Mouse (Mus musculus): ENCODE measurements at regions not wholly inside any gene's neighbourhood (a gene's known extent, or its start where the extent isn't known, plus 50 kb on each side); places are given as distances from the start of the nearest gene placed in this dataset.

DNA sequence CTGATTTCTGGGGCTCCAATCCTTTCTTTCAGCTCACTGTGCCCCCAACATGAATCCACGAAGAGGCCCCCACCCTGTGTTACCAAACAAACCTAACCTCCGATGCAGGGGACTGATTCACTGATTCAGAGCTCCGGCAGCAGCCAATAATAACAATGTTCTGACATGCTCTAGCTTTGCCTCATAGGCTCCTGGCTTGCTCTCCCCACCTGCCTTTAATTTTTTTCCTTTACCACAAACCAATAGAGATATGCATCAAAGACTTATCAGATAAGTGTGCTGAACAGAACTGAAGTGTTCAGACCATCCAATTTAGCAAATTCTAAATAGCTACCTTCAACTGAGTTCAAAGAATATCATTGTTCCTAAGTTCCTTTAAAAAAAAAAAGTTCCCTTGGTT, 478.6 kb downstream of the Slc4a3 start:
- Histone ChIP-seq H3K27ac (replicated peaks; ENCODE audit: low read depth, low read length) (0 out of 2 replicates have a peak overlapping the region, but pooled peaks have one; percentile 23), H3K36me3 (ENCODE audit: control insufficient read depth, insufficient read depth, low read length) (no peaks in the 10 kb centered on the region), H3K4me3 (ENCODE audit: low read depth, low read length) (no peak overlapping the region), H3K27me3 (replicated peaks; ENCODE audit: control insufficient read depth, insufficient read depth, low read length) (no peaks in the 10 kb centered on the region), H3K4me2 (ENCODE audit: low read depth, low read length) (no peak overlapping the region), H3K9me3 (ENCODE audit: control insufficient read depth, low read length) (no peaks in the 10 kb centered on the region), H3K4me1 (ENCODE audit: control insufficient read depth, insufficient read depth, low read length) (peaks cover 18% of the 10 kb centered on the region), H3K9ac (ENCODE audit: low read depth, low read length) (no peak overlapping the region)
- ATAC-seq (ENCODE audit: low read depth) (peak; percentile 41), DNase-seq (ENCODE audit: low spot score) (peak; percentile 73)
- WGBS = 17% methylated on average over 3 of the region's 3 CpGs

DNA sequence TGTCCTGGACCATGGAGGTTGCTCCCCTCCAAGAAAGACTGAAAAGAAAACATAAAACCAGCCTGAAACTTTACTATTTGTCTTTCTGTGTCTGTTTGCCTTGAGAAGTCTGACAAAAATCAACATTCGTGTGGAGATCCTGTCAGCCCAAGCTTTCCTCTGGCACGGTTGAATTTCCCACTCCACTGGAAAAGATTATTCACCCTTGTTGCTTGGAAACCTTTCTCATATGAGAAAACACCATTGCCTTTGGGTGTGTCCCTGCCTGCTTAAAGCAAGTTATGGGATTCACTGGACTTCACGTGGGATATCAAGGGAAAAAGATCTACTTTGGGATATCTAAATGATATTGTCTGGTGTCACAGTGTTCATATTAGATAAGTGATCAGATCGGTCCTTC, 479.3 kb downstream of the Slc4a3 start:
- ATAC-seq (ENCODE audit: low read depth) = no peak
- peak overlapping the region; percentile 59 for H3K27ac ChIP-seq (replicated peaks; ENCODE audit: low read depth, low read length)
- H3K9ac ChIP-seq (ENCODE audit: low read depth, low read length) = no peak overlapping the region
- H3K36me3 ChIP-seq (ENCODE audit: control insufficient read depth, insufficient read depth, low read length) = no peaks in the 10 kb centered on the region
- no peaks in the 10 kb centered on the region for H3K27me3 ChIP-seq (replicated peaks; ENCODE audit: control insufficient read depth, insufficient read depth, low read length)
- H3K4me2 ChIP-seq (ENCODE audit: low read depth, low read length) = no peak overlapping the region
- 45% methylated on average over 4 of the region's 4 CpGs for WGBS
- peak; percentile 54 for DNase-seq (ENCODE audit: low spot score)
- peaks cover 18% of the 10 kb centered on the region for H3K4me1 ChIP-seq (ENCODE audit: control insufficient read depth, insufficient read depth, low read length)
- no peak overlapping the region for H3K4me3 ChIP-seq (ENCODE audit: low read depth, low read length)
- no peaks in the 10 kb centered on the region for H3K9me3 ChIP-seq (ENCODE audit: control insufficient read depth, low read length)

DNA sequence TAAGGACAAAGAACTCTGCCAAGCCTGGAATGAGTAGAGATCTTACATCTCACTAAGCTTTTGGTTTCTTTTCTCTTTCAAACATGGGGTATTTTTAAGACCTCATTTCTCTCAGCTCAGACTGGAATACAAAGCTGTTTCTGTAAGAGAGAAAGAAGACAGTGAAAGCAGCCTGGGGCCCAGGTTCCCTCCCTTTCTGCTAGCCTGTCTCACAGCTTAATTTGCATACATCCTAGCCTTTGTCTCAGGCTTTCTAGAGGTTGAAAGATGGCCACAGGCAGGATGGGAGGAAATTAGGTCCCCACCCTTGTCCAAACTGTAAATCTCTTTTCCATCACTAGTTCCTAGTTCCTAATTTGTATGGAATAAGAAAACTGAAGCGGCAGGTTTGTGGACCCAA, 483.0 kb downstream of the Slc4a3 start:
- H3K9me3 ChIP-seq (ENCODE audit: control insufficient read depth, low read length) = no peaks in the 10 kb centered on the region
- 69% methylated on average over 1 of the region's 1 CpGs for WGBS
- ATAC-seq (ENCODE audit: low read depth) (no peak), DNase-seq (ENCODE audit: low spot score) (no peak)
- H3K4me3 ChIP-seq (ENCODE audit: low read depth, low read length) = no peak overlapping the region
- H3K9ac ChIP-seq (ENCODE audit: low read depth, low read length) = no peak overlapping the region
- no peaks in the 10 kb centered on the region for H3K27me3 ChIP-seq (replicated peaks; ENCODE audit: control insufficient read depth, insufficient read depth, low read length)
- H3K27ac ChIP-seq (replicated peaks; ENCODE audit: low read depth, low read length) = no peak overlapping the region
- peaks cover 15% of the 10 kb centered on the region for H3K4me1 ChIP-seq (ENCODE audit: control insufficient read depth, insufficient read depth, low read length)
- no peaks in the 10 kb centered on the region for H3K36me3 ChIP-seq (ENCODE audit: control insufficient read depth, insufficient read depth, low read length)
- H3K4me2 ChIP-seq (ENCODE audit: low read depth, low read length) = no peak overlapping the region

DNA sequence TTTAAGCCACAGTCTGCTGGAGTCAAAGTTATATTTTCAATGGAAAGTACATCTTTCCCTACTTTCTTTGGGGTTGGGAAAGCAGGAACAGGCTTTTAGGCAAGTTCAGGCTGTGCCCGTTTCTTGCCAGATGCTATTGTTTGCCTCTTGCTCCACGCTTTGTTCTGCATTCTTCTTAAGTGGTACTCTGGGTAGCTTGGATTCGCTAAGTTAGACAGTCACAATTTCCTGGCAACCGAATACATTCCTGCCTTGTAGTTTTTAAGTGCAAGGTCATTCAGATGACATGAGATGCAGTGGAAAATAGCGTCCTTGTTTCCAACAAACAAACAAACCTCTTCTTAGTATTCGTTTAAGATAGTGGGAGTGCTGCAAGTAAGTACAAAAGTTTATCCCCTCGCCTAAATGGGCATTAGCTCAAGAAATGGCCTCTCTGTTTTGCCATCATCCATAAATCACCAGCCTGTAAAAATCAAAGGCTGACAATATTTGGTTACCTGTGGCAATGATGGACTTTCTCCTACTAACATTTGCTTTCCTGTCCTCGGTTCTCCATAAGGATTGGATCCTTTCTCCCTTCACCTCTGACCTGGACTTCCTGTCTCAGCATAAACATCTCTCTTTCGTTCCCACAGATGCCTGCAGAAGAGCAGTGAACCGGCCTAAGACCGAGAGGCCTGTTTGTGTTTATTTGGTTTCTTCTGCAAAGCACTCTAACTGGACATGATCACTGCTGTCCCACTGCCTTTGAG, 485.3 kb downstream of the Slc4a3 start:
- no peak overlapping the region for H3K27ac ChIP-seq (replicated peaks; ENCODE audit: low read depth, low read length)
- H3K27me3 ChIP-seq (replicated peaks; ENCODE audit: control insufficient read depth, insufficient read depth, low read length) = no peaks in the 10 kb centered on the region
- H3K36me3 ChIP-seq (ENCODE audit: control insufficient read depth, insufficient read depth, low read length) = no peaks in the 10 kb centered on the region
- DNase-seq (ENCODE audit: low spot score) (peak; percentile 58), ATAC-seq (ENCODE audit: low read depth) (no peak)
- H3K9me3 ChIP-seq (ENCODE audit: control insufficient read depth, low read length) = no peaks in the 10 kb centered on the region
- no peak overlapping the region for H3K4me3 ChIP-seq (ENCODE audit: low read depth, low read length)
- H3K4me2 ChIP-seq (ENCODE audit: low read depth, low read length) = no peak overlapping the region
- H3K9ac ChIP-seq (ENCODE audit: low read depth, low read length) = no peak overlapping the region
- 41% methylated on average over 11 of the region's 11 CpGs for WGBS
- H3K4me1 ChIP-seq (ENCODE audit: control insufficient read depth, insufficient read depth, low read length) = no peaks in the 10 kb centered on the region

DNA sequence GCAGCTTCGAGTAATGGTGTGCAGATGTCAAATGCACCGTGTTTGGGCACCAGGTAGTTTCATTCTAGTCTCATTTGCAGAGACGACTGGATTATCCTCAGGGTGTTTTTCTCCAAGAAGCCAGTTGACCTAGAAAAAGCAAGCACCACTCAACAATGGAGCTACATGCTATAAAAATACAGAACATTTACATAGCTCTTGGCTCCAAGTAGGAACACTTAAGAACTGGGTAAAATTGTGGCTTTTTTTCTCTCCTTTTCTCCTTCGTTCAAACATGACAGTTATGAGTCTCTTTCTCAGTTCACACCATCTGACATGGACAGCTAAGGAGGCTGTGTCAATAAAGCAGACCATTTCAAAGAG, 485.8 kb downstream of the Slc4a3 start:
- H3K9ac ChIP-seq (ENCODE audit: low read depth, low read length) = no peak overlapping the region
- no peak overlapping the region for H3K4me2 ChIP-seq (ENCODE audit: low read depth, low read length)
- no peaks in the 10 kb centered on the region for H3K4me1 ChIP-seq (ENCODE audit: control insufficient read depth, insufficient read depth, low read length)
- 29% methylated on average over 4 of the region's 4 CpGs for WGBS
- no peak overlapping the region for H3K4me3 ChIP-seq (ENCODE audit: low read depth, low read length)
- DNase-seq (ENCODE audit: low spot score) (no peak), ATAC-seq (ENCODE audit: low read depth) (no peak)
- no peaks in the 10 kb centered on the region for H3K36me3 ChIP-seq (ENCODE audit: control insufficient read depth, insufficient read depth, low read length)
- no peak overlapping the region for H3K27ac ChIP-seq (replicated peaks; ENCODE audit: low read depth, low read length)
- H3K9me3 ChIP-seq (ENCODE audit: control insufficient read depth, low read length) = no peaks in the 10 kb centered on the region
- no peaks in the 10 kb centered on the region for H3K27me3 ChIP-seq (replicated peaks; ENCODE audit: control insufficient read depth, insufficient read depth, low read length)

DNA sequence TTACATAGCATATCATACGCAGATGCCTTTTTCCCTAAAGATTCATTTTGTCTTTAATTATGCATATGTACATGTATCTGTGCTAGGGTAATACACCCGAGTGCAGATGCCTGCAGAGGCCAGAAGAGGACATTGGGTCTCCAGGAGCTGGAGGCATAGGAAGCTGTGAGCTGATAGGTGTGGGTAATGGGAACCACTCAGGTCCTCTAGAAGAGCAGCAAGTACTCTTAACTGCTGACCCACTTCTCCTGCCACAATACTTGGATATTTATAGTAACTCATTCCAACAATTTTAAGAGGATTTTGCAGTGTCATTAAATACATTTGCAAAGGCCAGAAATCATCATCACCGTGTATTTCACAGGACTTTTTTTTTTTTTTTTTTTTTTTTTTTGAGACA, 486.6 kb downstream of the Slc4a3 start:
- H3K4me2 ChIP-seq (ENCODE audit: low read depth, low read length) = no peak overlapping the region
- H3K27me3 ChIP-seq (replicated peaks; ENCODE audit: control insufficient read depth, insufficient read depth, low read length) = no peaks in the 10 kb centered on the region
- H3K9me3 ChIP-seq (ENCODE audit: control insufficient read depth, low read length) = no peaks in the 10 kb centered on the region
- no peak overlapping the region for H3K9ac ChIP-seq (ENCODE audit: low read depth, low read length)
- H3K36me3 ChIP-seq (ENCODE audit: control insufficient read depth, insufficient read depth, low read length) = no peaks in the 10 kb centered on the region
- ATAC-seq (ENCODE audit: low read depth) = no peak
- H3K4me3 ChIP-seq (ENCODE audit: low read depth, low read length) = no peak overlapping the region
- no peak overlapping the region for H3K27ac ChIP-seq (replicated peaks; ENCODE audit: low read depth, low read length)
- no peaks in the 10 kb centered on the region for H3K4me1 ChIP-seq (ENCODE audit: control insufficient read depth, insufficient read depth, low read length)
- 78% methylated on average over 3 of the region's 3 CpGs for WGBS
- no peak for DNase-seq (ENCODE audit: low spot score)

DNA sequence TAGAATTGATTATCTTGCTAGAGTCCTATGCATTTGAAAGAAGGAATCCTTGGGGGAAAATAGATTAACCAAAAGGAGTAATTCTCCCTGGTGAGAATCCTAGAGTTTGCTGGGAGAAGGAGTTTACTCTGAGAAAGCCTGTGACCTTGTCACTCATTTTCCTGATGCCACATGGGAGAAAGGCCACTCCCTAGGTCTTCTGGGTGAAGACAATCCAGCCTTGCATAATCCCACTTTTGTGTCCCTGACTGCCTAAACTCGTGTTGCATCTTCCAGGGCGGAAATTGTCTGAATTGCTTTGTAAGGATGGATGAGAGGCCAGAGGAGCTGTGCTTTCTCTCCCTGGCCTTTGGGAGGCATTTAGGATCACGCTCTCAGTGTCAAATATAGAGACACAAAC, 490.2 kb downstream of the Slc4a3 start:
- no peaks in the 10 kb centered on the region for H3K27me3 ChIP-seq (replicated peaks; ENCODE audit: control insufficient read depth, insufficient read depth, low read length)
- no peaks in the 10 kb centered on the region for H3K4me1 ChIP-seq (ENCODE audit: control insufficient read depth, insufficient read depth, low read length)
- 52% methylated on average over 3 of the region's 3 CpGs for WGBS
- no peaks in the 10 kb centered on the region for H3K9me3 ChIP-seq (ENCODE audit: control insufficient read depth, low read length)
- H3K36me3 ChIP-seq (ENCODE audit: control insufficient read depth, insufficient read depth, low read length) = no peaks in the 10 kb centered on the region
- H3K27ac ChIP-seq (replicated peaks; ENCODE audit: low read depth, low read length) = no peak overlapping the region
- no peak for ATAC-seq (ENCODE audit: low read depth)
- no peak overlapping the region for H3K4me3 ChIP-seq (ENCODE audit: low read depth, low read length)
- DNase-seq (ENCODE audit: low spot score) = no peak
- no peak overlapping the region for H3K9ac ChIP-seq (ENCODE audit: low read depth, low read length)
- no peak overlapping the region for H3K4me2 ChIP-seq (ENCODE audit: low read depth, low read length)

DNA sequence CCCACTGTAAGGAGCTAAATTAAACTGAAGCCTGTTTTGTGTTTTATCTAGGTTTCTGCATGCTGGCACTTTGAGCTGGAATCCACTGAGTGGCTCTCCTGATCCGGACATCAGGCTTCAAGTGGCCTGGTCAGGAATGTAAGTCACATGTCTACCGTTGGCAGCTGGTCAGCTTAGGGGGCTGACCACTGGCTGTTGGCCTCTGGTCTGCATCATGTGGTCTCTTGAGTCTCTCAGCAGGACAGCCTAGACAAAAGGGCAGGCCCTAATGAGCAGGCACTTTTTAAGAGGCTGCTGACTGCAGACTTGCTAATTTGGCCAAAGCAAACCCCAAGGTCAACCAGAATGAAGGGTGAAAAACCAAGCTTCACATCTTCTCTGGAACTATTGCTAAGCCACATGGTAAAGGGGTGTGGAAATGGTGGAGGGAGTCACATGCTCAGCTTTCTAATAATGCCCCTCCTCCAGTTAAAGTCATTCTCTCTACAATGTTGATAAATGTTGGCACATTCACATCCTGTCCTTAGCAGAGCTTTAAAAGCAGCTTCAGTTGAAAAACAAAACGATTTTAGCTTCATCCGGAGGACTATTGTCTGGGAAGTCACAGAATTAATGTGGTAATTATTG, 493.1 kb downstream of the Slc4a3 start:
- Histone ChIP-seq H3K27ac (replicated peaks; ENCODE audit: low read depth, low read length) (no peak overlapping the region), H3K9me3 (ENCODE audit: control insufficient read depth, low read length) (no peaks in the 10 kb centered on the region), H3K36me3 (ENCODE audit: control insufficient read depth, insufficient read depth, low read length) (no peaks in the 10 kb centered on the region), H3K27me3 (replicated peaks; ENCODE audit: control insufficient read depth, insufficient read depth, low read length) (no peaks in the 10 kb centered on the region), H3K4me2 (ENCODE audit: low read depth, low read length) (no peak overlapping the region), H3K4me1 (ENCODE audit: control insufficient read depth, insufficient read depth, low read length) (no peaks in the 10 kb centered on the region), H3K4me3 (ENCODE audit: low read depth, low read length) (no peak overlapping the region), H3K9ac (ENCODE audit: low read depth, low read length) (no peak overlapping the region)
- ATAC-seq (ENCODE audit: low read depth) (no peak), DNase-seq (ENCODE audit: low spot score) (peak; percentile 36)
- 55% methylated on average over 4 of the region's 4 CpGs for WGBS

DNA sequence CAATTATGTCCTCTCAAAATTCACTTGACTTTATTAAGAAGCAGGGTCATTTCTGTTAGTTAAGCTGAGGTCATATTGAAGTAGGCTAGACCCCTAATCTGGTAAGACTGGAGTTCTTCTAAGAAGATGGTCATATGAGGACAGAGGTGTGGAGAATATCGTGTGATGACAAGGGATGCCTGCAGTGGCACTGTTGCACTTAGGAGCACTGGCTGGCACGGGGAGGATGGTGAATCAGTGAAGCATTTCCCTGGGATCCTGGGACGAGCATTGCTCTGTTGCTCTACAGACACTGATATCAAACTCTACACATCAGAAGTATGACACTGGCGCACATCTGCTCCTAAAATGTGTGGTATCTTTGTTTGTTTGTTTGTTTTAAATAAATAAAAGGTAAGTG, 493.6 kb downstream of the Slc4a3 start:
- Histone ChIP-seq H3K36me3 (ENCODE audit: control insufficient read depth, insufficient read depth, low read length) (no peaks in the 10 kb centered on the region), H3K9ac (ENCODE audit: low read depth, low read length) (no peak overlapping the region), H3K9me3 (ENCODE audit: control insufficient read depth, low read length) (no peaks in the 10 kb centered on the region), H3K4me1 (ENCODE audit: control insufficient read depth, insufficient read depth, low read length) (no peaks in the 10 kb centered on the region), H3K27ac (replicated peaks; ENCODE audit: low read depth, low read length) (no peak overlapping the region), H3K4me3 (ENCODE audit: low read depth, low read length) (no peak overlapping the region), H3K4me2 (ENCODE audit: low read depth, low read length) (no peak overlapping the region), H3K27me3 (replicated peaks; ENCODE audit: control insufficient read depth, insufficient read depth, low read length) (no peaks in the 10 kb centered on the region)
- no peak for DNase-seq (ENCODE audit: low spot score)
- no peak for ATAC-seq (ENCODE audit: low read depth)
- 75% methylated on average over 4 of the region's 4 CpGs for WGBS
